ENCODE assay signal across 8 mouse cellular contexts in genomic region chr8:3628014-3628413, GRCm38 (mm10). TPM values are rescaled to one million over a fixed set of nuclear protein-coding genes. Genes with fewer than 3 reads are reported as not detected.
DNase-seq lines count a peak whose midpoint lies in the region; ATAC-seq and TF ChIP-seq lines count a peak whose summit lies in the region.

No protein-coding gene starts in this region.

- peak; percentile 22 for TF ChIP-seq RAD21 in CH12.LX (IDR thresholded peaks at IDR 0.05; ENCODE audit: low read depth, low read length)

- H3K36me3 ChIP-seq in kidney, embryonic 16.5 days (ENCODE audit: insufficient read depth, low read length), result no peaks in the 10 kb centered on the region
- peaks cover 6 to 39% of the 10 kb centered on the region in 2 experiments for H3K36me3 ChIP-seq in CH12.LX (replicated peaks in 1 of 2; ENCODE audit: control insufficient read depth in 1 of 2, insufficient read depth in 1 of 2, low read length in 1 of 2)
- 0 out of 2 replicates have a peak, but pooled peaks cover 3% of the 10 kb centered on the region for H3K36me3 ChIP-seq in heart, embryonic 10.5 days

- no peak for ATAC-seq in kidney, embryonic 16.5 days (ENCODE audit: low FRiP score, low TSS enrichment)

- TF ChIP-seq CTCF in CH12.LX (conservative IDR thresholded peaks at IDR 0.05 in 1 of 2, IDR thresholded peaks at IDR 0.05 in 1 of 2; ENCODE audit: low read depth in 2 of 2, low read length in 2 of 2), result peak; percentile 59 to 69

- peaks cover 16% of the 10 kb centered on the region for H3K79me2 ChIP-seq in CH12.LX (replicated peaks; ENCODE audit: control insufficient read depth, extremely low read depth, insufficient read depth, poor library complexity, severe bottlenecking)

- 0 out of 2 replicates have a peak, but pooled peaks cover 10% of the 10 kb centered on the region for H3K27me3 ChIP-seq in kidney, embryonic 16.5 days (ENCODE audit: insufficient read depth, low read length)
- H3K27me3 ChIP-seq in CH12.LX (replicated peaks), result peaks cover 2% of the 10 kb centered on the region
- peaks cover 12% of the 10 kb centered on the region for H3K27me3 ChIP-seq in heart, embryonic 10.5 days (ENCODE audit: insufficient read depth, poor library complexity, severe bottlenecking)

- peaks cover 7% of the 10 kb centered on the region; the same call in 1 of the 2 replicates for H3K4me1 ChIP-seq in kidney, embryonic 16.5 days (ENCODE audit: insufficient read depth, low read length)
- peaks cover 4 to 31% of the 10 kb centered on the region in 2 experiments for H3K4me1 ChIP-seq in CH12.LX (ENCODE audit: control insufficient read depth in 1 of 2, insufficient read depth in 2 of 2)
- peaks cover 12% of the 10 kb centered on the region for H3K4me1 ChIP-seq in heart, embryonic 10.5 days

- no peak overlapping the region for H3K27ac ChIP-seq in kidney, embryonic 16.5 days (ENCODE audit: low read length)
- no peak overlapping the region for H3K27ac ChIP-seq in CH12.LX (ENCODE audit: insufficient read depth, low read depth)
- no peak overlapping the region for H3K27ac ChIP-seq in heart, embryonic 10.5 days

- WGBS in kidney, embryonic 16.5 days, result 27% methylated on average over 5 of the region's 5 CpGs
- WGBS in heart, embryonic 10.5 days, result 30% methylated on average over 5 of the region's 5 CpGs

- no peak for TF ChIP-seq EP300 in CH12.LX (IDR thresholded peaks at IDR 0.05; ENCODE audit: low read length)

- intact Hi-C loops in gastrocnemius, postnatal 36 days (cut with DNase I), result loop anchor here (5.0 kb wide), 1 partner anchor 44 kb away; the partner anchor contains the start of gene Fcor

- H3K9ac ChIP-seq in kidney, embryonic 16.5 days (replicated peaks; ENCODE audit: low read length), result no peak overlapping the region
- no peak overlapping the region for H3K9ac ChIP-seq in CH12.LX (ENCODE audit: insufficient read depth, low read depth)

- H3K4me3 ChIP-seq in kidney, embryonic 16.5 days (ENCODE audit: low read length), result no peak overlapping the region
- H3K4me3 ChIP-seq in CH12.LX (replicated peaks in 1 of 3; ENCODE audit: low read depth in 2 of 3, low read length in 2 of 3, poor library complexity in 1 of 3), result no peak overlapping the region
- no peak overlapping the region for H3K4me3 ChIP-seq in heart, embryonic 10.5 days

- dilution Hi-C loops in CH12.LX (cut with MboI; ENCODE audit: extremely low pct_ligation_motif_present, extremely low pct_unique_long_range_greater_than_20kb, low sequenced_read_pairs), result no loop called here

- DNase-seq in kidney, adult 11 months, result peak; percentile 42
- peak; percentile 64 for DNase-seq in CH12.LX (ENCODE audit: extremely low read depth)
- peak; percentile 29 for DNase-seq in c-Kit-positive CD71-positive TER-119-positive erythroid progenitor cells, embryonic 14.5 days (ENCODE audit: low spot score)
- peak; percentile 24 for DNase-seq in lung, postnatal 25 days (ENCODE audit: low spot score)
- DNase-seq in gastrocnemius, postnatal 36 days, result no peak
- DNase-seq in cerebellum, adult 11 months, result no peak
- DNase-seq in heart, embryonic 10.5 days (ENCODE audit: low spot score), result no peak

- no peaks in the 10 kb centered on the region for H3K9me3 ChIP-seq in kidney, embryonic 16.5 days (ENCODE audit: low read length)
- H3K9me3 ChIP-seq in CH12.LX (replicated peaks; ENCODE audit: low read length), result no peaks in the 10 kb centered on the region
- no peaks in the 10 kb centered on the region for H3K9me3 ChIP-seq in heart, embryonic 10.5 days

- H3K4me2 ChIP-seq in kidney, embryonic 16.5 days (replicated peaks; ENCODE audit: low read depth, low read length), result no peak overlapping the region
- H3K4me2 ChIP-seq in CH12.LX (ENCODE audit: insufficient read depth, low read depth, poor library complexity, severe bottlenecking), result no peak overlapping the region

- in situ Hi-C loops in CH12.LX (cut with MboI; ENCODE audit: low pct_ligation_motif_present, low pct_unique_long_range_greater_than_20kb, low sequenced_read_pairs), result loop anchor here (5.0 to 10.0 kb wide), 2 partner anchors 44 to 53 kb away; partner anchors contain the start of gene Fcor

- no peak for TF ChIP-seq POLR2A in CH12.LX (IDR thresholded peaks at IDR 0.05; ENCODE audit: low read depth, low read length)

TF ChIP-seq in CH12.LX, 34 proteins besides CTCF, POLR2A, EP300 and RAD21:
- TF ChIP-seq MEF2A (IDR thresholded peaks at IDR 0.05; ENCODE audit: borderline replicate concordance, low read depth, low read length), result no peak
- TF ChIP-seq TCF12 (IDR thresholded peaks at IDR 0.05; ENCODE audit: low read depth, low read length), result no peak
- TF ChIP-seq NELFE (IDR thresholded peaks at IDR 0.05; ENCODE audit: low read depth, low read length), result no peak
- TF ChIP-seq SMC3 (IDR thresholded peaks at IDR 0.05; ENCODE audit: low read depth, low read length), result peak; percentile 66
- no peak for TF ChIP-seq USF2 (conservative IDR thresholded peaks at IDR 0.05; ENCODE audit: low read depth, low read length)
- no peak for TF ChIP-seq CHD2 (IDR thresholded peaks at IDR 0.05; ENCODE audit: low read length)
- TF ChIP-seq MXI1 (IDR thresholded peaks at IDR 0.05; ENCODE audit: low read depth, low read length), result no peak

RNA-seq across cellular contexts. Expression of gene Pcp2, which starts 2.7 kb away (rescaled TPM):
- 0.48 and 0.51 TPM in 2 replicates for polyA plus RNA-seq in kidney, embryonic 16.5 days (2015; fragmentation: Nextera tagmentation; extraction: Ambion mirVana)
- 0.29 and 0.38 TPM in 2 replicates for total RNA-seq in CH12.LX (2012; rRNA removed)
- total RNA-seq in CH12.LX (2014; rRNA removed), result not detected in 2 replicates
- polyA plus RNA-seq in CH12.LX (2012; ENCODE audit: insufficient read length, low read depth), result 0.56 TPM in 1 of 2 replicates, not detected in the other
- total RNA-seq in gastrocnemius, postnatal 36 days (2021), result not detected
- polyA plus RNA-seq in heart, embryonic 10.5 days (2016; fragmentation: Nextera tagmentation; extraction: Ambion mirVana), result 0.31 TPM in 1 of 2 replicates, not detected in the other

RNA-seq across cellular contexts. Expression of gene Stxbp2, which starts 2.7 kb away (rescaled TPM):
- polyA plus RNA-seq in kidney, embryonic 16.5 days (2015; fragmentation: Nextera tagmentation; extraction: Ambion mirVana), result 102 and 105 TPM in 2 replicates
- total RNA-seq in CH12.LX (2012; rRNA removed), result 92.1 and 123 TPM in 2 replicates
- total RNA-seq in CH12.LX (2014; rRNA removed), result 53.9 and 60.9 TPM in 2 replicates
- 136 and 149 TPM in 2 replicates for polyA plus RNA-seq in CH12.LX (2012; ENCODE audit: insufficient read length, low read depth)
- 1 to 10 TPM; 2.4 to 3.0 TPM for total RNA-seq in gastrocnemius, postnatal 36 days (2021)
- 79.1 and 81.4 TPM in 2 replicates for polyA plus RNA-seq in heart, embryonic 10.5 days (2016; fragmentation: Nextera tagmentation; extraction: Ambion mirVana)

RNA-seq across cellular contexts. Expression of gene Pet100, which starts 6.7 kb away (rescaled TPM):
- 85.9 and 90.4 TPM in 2 replicates for polyA plus RNA-seq in kidney, embryonic 16.5 days (2015; fragmentation: Nextera tagmentation; extraction: Ambion mirVana)
- total RNA-seq in CH12.LX (2012; rRNA removed), result 70.2 and 85.3 TPM in 2 replicates
- 38.8 and 39.0 TPM in 2 replicates for total RNA-seq in CH12.LX (2014; rRNA removed)
- polyA plus RNA-seq in CH12.LX (2012; ENCODE audit: insufficient read length, low read depth), result 62.7 and 86.0 TPM in 2 replicates
- total RNA-seq in gastrocnemius, postnatal 36 days (2021), result 10 to 100 TPM; 73.8 to 77.0 TPM
- polyA plus RNA-seq in heart, embryonic 10.5 days (2016; fragmentation: Nextera tagmentation; extraction: Ambion mirVana), result 89.6 and 94.8 TPM in 2 replicates

RNA-seq across cellular contexts. Expression of gene Xab2, which starts 6.9 kb away (rescaled TPM):
- polyA plus RNA-seq in kidney, embryonic 16.5 days (2015; fragmentation: Nextera tagmentation; extraction: Ambion mirVana), result 75.2 and 76.9 TPM in 2 replicates
- total RNA-seq in CH12.LX (2012; rRNA removed) (60.7 and 62.7 TPM in 2 replicates), CH12.LX (2014; rRNA removed) (46.1 and 49.9 TPM in 2 replicates)
- polyA plus RNA-seq in CH12.LX (2012; ENCODE audit: insufficient read length, low read depth), result 57.1 and 62.0 TPM in 2 replicates
- 10 to 100 TPM in 1 of 2 experiments, 1 to 10 TPM in 1; 10.0 to 10.8 TPM for total RNA-seq in gastrocnemius, postnatal 36 days (2021)
- polyA plus RNA-seq in heart, embryonic 10.5 days (2016; fragmentation: Nextera tagmentation; extraction: Ambion mirVana), result 46.5 and 52.8 TPM in 2 replicates

RNA-seq across cellular contexts. Expression of gene Retn, which starts 27.6 kb away (rescaled TPM):
- 0.31 and 0.55 TPM in 2 replicates for polyA plus RNA-seq in kidney, embryonic 16.5 days (2015; fragmentation: Nextera tagmentation; extraction: Ambion mirVana)
- not detected in 2 replicates for total RNA-seq in CH12.LX (2012; rRNA removed)
- total RNA-seq in CH12.LX (2014; rRNA removed), result not detected in 2 replicates
- polyA plus RNA-seq in CH12.LX (2012; ENCODE audit: insufficient read length, low read depth), result 0.27 TPM in 1 of 2 replicates, not detected in the other
- total RNA-seq in gastrocnemius, postnatal 36 days (2021), result 1 to 10 TPM; 2.0 to 2.3 TPM
- polyA plus RNA-seq in heart, embryonic 10.5 days (2016; fragmentation: Nextera tagmentation; extraction: Ambion mirVana), result 0.15 TPM in 1 of 2 replicates, not detected in the other

Comparison
In these comparisons a context has a peak if more than half of its experiments do, and no peak if none do; other contexts are left out.
1. DNase-seq: peak in kidney, adult 11 months (single experiment), CH12.LX (single experiment), c-Kit-positive CD71-positive TER-119-positive erythroid progenitor cells, embryonic 14.5 days (single experiment) and lung, postnatal 25 days (single experiment); none in gastrocnemius, postnatal 36 days (0 of 2), cerebellum, adult 11 months (single experiment) and heart, embryonic 10.5 days (single experiment).